Mouse (Mus musculus) G1E (cell line): ENCODE results near the gene Hsd11b1.

Source experiments
- CTCF ChIP-seq: IDR thresholded peaks from 2 replicates; pipeline ENCODE4 v1.5.1; 2012; ENCODE audit warnings: low read depth, low read length, inconsistent platforms, mixed read lengths
- GATA1 ChIP-seq: IDR thresholded peaks from 2 replicates; pipeline ENCODE4 v1.6.1; 2012; ENCODE audit warnings: borderline replicate concordance, low read length, inconsistent platforms, mixed read lengths
- POLR2AphosphoS5 ChIP-seq: IDR thresholded peaks from 2 replicates; pipeline ENCODE4 v1.6.1; 2012; ENCODE audit warnings: low read depth, low read length, inconsistent platforms; ENCODE audit not compliant: insufficient replicate concordance

DNA sequence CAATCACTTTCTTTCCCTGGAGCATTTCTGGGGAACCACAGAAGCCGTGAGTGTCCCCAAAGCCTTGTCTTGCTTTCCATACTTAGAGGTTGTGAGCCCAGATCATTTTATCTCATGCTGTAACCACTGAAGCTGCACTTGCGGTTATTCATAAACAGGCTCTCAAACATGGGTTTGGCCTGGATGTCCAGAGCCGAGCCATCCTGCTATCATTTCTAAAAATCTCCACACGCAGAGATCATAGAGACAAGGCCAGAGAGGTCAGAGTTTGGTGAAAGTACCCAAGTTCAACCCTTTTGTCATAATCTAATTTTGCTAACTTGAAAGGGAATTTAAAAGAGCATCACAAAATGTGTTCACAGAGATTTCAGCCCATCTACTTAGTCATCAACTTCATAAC is 22.4 kb downstream of the Hsd11b1 start:
- no peak for TF ChIP-seq CTCF
- no peak for TF ChIP-seq POLR2AphosphoS5
- TF ChIP-seq GATA1 = no peak
